ENCODE assay signal across 31 mouse cellular contexts in the genomic region with DNA sequence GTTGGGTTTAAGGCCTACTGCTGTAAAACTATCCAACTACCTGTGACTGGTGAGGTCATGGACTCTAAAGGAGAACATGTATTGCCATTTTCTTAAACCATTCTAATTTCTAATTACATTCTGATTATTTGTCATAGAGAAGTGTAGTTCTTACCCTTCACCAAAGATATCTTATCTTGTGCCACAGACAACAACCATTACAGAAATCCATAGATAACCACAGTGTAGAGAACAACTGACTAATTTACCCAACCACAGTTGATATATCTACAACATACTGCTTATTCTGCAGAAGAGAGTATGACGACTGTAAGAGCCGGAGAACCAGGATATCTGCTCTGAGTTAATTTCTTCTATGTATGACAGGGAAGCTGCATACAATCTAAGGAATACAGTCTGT.
"Had no signal": no experiment of that assay in that cellular context is flagged by ENCODE, and none has a peak within 500 bp of the region (broad histone marks: within the 10 kb centered on the region; RNA-seq: fewer than 3 reads in every experiment).

No protein-coding gene starts in this region.

- H3K4me3 ChIP-seq: heart, embryonic 10.5 days; heart, embryonic 12.5 days; heart, embryonic 13.5 days; heart, embryonic 15.5 days; hindbrain, embryonic 10.5 days; hindbrain, embryonic 12.5 days; hindbrain, embryonic 13.5 days; hindbrain, embryonic 15.5 days; intestine, embryonic 15.5 days; kidney, embryonic 15.5 days; layer of hippocampus, adult 2 months; left cerebral cortex, adult 2 months had no signal

- H3K27ac ChIP-seq: heart, embryonic 10.5 days; heart, embryonic 13.5 days; heart, embryonic 15.5 days; hindbrain, embryonic 10.5 days; hindbrain, embryonic 12.5 days; hindbrain, embryonic 13.5 days; hindbrain, embryonic 14.5 days; hindbrain, embryonic 15.5 days; hindbrain, postnatal 0 days; intestine, embryonic 15.5 days; kidney, embryonic 15.5 days; kidney, postnatal 0 days; layer of hippocampus, adult 2 months; left cerebral cortex, adult 2 months had no signal

- H3K4me1 ChIP-seq: heart, embryonic 10.5 days; heart, embryonic 12.5 days; heart, embryonic 13.5 days; heart, embryonic 15.5 days; hindbrain, embryonic 10.5 days; hindbrain, embryonic 12.5 days; hindbrain, embryonic 13.5 days; hindbrain, embryonic 15.5 days; intestine, embryonic 15.5 days; kidney, embryonic 15.5 days had no signal

- H3K9ac ChIP-seq: heart, embryonic 12.5 days; heart, embryonic 13.5 days; heart, embryonic 15.5 days; hindbrain, embryonic 12.5 days; hindbrain, embryonic 13.5 days; hindbrain, embryonic 14.5 days; hindbrain, embryonic 15.5 days; intestine, embryonic 15.5 days; kidney, embryonic 15.5 days had no signal

- H3K9me3 ChIP-seq: heart, embryonic 10.5 days; heart, embryonic 12.5 days; heart, embryonic 13.5 days; heart, embryonic 15.5 days; hindbrain, embryonic 10.5 days; hindbrain, embryonic 12.5 days; hindbrain, embryonic 13.5 days; hindbrain, embryonic 15.5 days; intestine, embryonic 15.5 days; kidney, embryonic 15.5 days had no signal

- DNase-seq: heart, postnatal 10 days; heart, postnatal 14 days; heart, postnatal 36 days; heart, postnatal 4 days; kidney, adult 11 months; kidney, adult 18-20 months; kidney, adult 2 months; kidney, adult 8-10 months; kidney, adult 9 months; kidney, postnatal 10 days; kidney, postnatal 14 days; kidney, postnatal 25 days; kidney, postnatal 36 days; kidney, postnatal 4 days; layer of hippocampus, adult 9-11 months; layer of hippocampus, postnatal 36 days had no signal

- H3K36me3 ChIP-seq: heart, embryonic 10.5 days; heart, embryonic 12.5 days; heart, embryonic 13.5 days; heart, embryonic 15.5 days; hindbrain, embryonic 10.5 days; hindbrain, embryonic 12.5 days; hindbrain, embryonic 13.5 days; hindbrain, embryonic 15.5 days; intestine, embryonic 15.5 days; kidney, embryonic 15.5 days had no signal

- H3K27me3 ChIP-seq: heart, embryonic 12.5 days; heart, embryonic 13.5 days; heart, embryonic 15.5 days; hindbrain, embryonic 12.5 days; hindbrain, embryonic 13.5 days; hindbrain, embryonic 15.5 days; intestine, embryonic 15.5 days; kidney, embryonic 15.5 days had no signal
